Mouse (Mus musculus) embryonic facial prominence, embryonic 10.5 days (tissue): ENCODE data around the gene Snx27. TPM values are rescaled to one million over a fixed set of nuclear protein-coding genes. Genes with fewer than 3 reads are reported as not detected.

ENCODE experiments used
- DNase-seq: peaks from one replicate; pipeline ENCODE4 v3.0.0-alpha.2; 2017; ENCODE audit warnings: low spot score
- H3K27ac ChIP-seq: fragments of 300-500 bp; sonication (generic); replicated peaks from 2 replicates; pipeline ENCODE4 v1.5.1; 2016; ENCODE audit warnings: mild to moderate bottlenecking
- H3K27me3 ChIP-seq: fragments of 300-500 bp; sonication (generic); replicated peaks from 2 replicates; pipeline ENCODE4 v1.6.1; 2016; ENCODE audit warnings: low read depth, mild to moderate bottlenecking; ENCODE audit not compliant: poor library complexity, severe bottlenecking
- H3K36me3 ChIP-seq: fragments of 300-500 bp; sonication (generic); replicated peaks from 2 replicates; pipeline ENCODE4 v1.6.1; 2016; ENCODE audit warnings: mild to moderate bottlenecking, moderate library complexity
- H3K4me1 ChIP-seq: fragments of 300-500 bp; sonication (generic); 2 replicates; pipeline ENCODE4 v1.6.1; 2016
- H3K4me3 ChIP-seq: fragments of 300-500 bp; sonication (generic); 2 replicates; pipeline ENCODE4 v1.5.1; 2016; ENCODE audit warnings: mild to moderate bottlenecking, moderate library complexity
- H3K9me3 ChIP-seq: fragments of 300-500 bp; sonication (generic); 2 replicates; pipeline ENCODE4 v1.6.1; 2016; ENCODE audit warnings: mild to moderate bottlenecking
- WGBS: fragments of 180-500 bp; shearing (Covaris S2); methylation state at CpG from one replicate; pipeline ENCODE4 v1.1.7; 2016; 5-methylcytosine and 5-hydroxymethylcytosine counted together
- polyA plus RNA-seq: library from polyadenylated mRNA; unstranded; fragments of >200 nt; fragmentation: Nextera tagmentation; extraction: Ambion mirVana; gene quantifications from 2 replicates; pipeline ENCODE4 v1.2.1, GENCODE M21; 2016

Gene Snx27
- 39.3 and 40.7 TPM in 2 replicates for polyA plus RNA-seq

DNA sequence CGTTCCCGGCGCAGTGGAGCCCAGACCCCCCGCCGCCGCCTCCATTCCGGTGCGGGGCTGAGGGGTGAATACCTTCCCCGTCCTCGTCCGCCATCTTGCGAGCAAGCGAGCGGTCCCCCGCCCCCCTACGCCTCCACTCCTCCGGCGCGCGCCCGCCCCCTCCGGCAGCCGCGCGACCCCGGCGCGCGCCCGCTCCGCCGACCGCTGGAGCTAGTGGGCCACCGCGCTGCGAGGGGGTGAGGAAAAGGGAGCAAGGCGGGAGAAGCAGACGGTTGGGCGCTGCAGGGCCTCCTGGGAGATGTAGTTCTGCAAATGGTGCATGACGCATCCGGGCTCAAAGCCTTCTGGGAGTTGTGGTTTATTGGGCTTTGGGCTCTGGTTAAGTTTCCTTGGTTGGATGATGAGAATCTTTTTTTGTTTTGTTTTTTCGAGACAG is at the start of gene Snx27:
Snx27 (minus strand) TSS at position 261 of the 436 bp plus-strand sequence.
- WGBS: under 1% methylated on average over 42 of the region's 42 CpGs
- H3K27me3 ChIP-seq: no peaks in the 10 kb centered on the region
- no peaks in the 10 kb centered on the region for H3K9me3 ChIP-seq
- peak within 1 kb of the TSS; percentile 93 for H3K4me3 ChIP-seq
- peak; percentile 97 for DNase-seq
- H3K27ac ChIP-seq: peak within 1 kb of the TSS; percentile 96
- no peaks in the 10 kb centered on the region for H3K36me3 ChIP-seq
- H3K4me1 ChIP-seq: peaks cover 27% of the 10 kb centered on the region

DNA sequence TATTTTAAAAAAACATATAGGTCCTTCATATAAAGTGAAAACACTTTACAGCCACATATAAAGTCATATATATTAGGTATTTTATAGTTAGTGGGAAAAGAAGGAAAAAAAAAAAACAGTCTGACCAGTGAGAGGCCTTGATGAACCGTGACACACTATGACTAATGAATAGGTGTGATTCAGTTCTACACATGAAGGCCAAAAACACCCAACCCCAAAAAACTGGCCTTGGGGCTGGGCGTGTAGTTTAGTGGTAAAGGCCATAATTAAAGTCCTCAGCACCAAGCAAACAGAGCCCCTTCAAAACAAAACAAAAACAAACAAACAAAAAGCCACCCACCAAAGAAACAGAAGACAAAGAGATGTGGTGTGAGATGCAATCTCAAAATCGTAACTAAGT is 47.4 kb upstream of the Snx27 start:
- no peak overlapping the region for H3K27ac ChIP-seq
- no peaks in the 10 kb centered on the region for H3K27me3 ChIP-seq
- DNase-seq: no peak
- no peak overlapping the region for H3K4me3 ChIP-seq
- H3K4me1 ChIP-seq: no peaks in the 10 kb centered on the region
- WGBS: 79% methylated on average over 3 of the region's 3 CpGs
- no peaks in the 10 kb centered on the region for H3K36me3 ChIP-seq
- H3K9me3 ChIP-seq: no peaks in the 10 kb centered on the region

DNA sequence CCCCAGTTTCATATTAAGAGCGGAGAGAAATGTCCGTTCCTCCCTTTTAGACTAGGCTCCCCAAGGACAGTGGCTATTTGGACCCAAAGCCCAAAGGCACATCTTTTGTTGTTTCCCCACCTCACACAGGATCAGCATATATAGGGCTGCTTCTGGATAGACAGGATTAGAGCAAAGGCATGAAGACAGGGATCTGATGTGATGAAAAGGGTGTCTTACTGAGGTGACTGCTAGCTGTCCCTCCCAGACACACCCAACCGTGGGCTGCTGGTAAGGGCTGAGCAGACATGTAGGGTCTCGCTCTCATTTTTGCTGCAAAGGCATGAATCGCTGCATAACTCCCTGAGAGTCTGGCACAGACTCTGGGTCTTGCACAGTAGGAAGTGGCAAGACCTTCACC is 46.2 kb upstream of the Snx27 start:
- no peaks in the 10 kb centered on the region for H3K4me1 ChIP-seq
- no peaks in the 10 kb centered on the region for H3K36me3 ChIP-seq
- H3K9me3 ChIP-seq: no peaks in the 10 kb centered on the region
- H3K27ac ChIP-seq: no peak overlapping the region
- H3K27me3 ChIP-seq: no peaks in the 10 kb centered on the region
- 87% methylated on average over 5 of the region's 5 CpGs for WGBS
- no peak for DNase-seq
- no peak overlapping the region for H3K4me3 ChIP-seq

DNA sequence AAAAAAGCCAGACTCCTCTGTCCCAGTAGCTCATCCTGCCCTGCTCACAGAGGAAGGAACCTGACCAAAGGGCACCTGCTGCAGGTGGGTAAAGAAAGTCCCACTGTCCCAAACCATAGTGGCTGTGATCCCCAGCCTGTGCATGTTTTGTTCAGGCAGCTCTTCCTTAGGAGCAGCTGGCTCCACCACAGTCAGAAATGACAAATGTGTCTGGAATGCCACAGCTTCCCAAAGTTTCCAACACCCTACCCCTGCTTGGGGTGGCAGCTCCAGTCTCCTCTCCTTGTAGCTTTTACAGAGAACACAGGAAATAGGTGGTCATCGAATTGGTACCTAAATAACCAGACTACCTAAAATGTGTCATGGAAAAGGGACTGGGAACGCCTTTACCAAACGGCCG is 41.8 kb upstream of the Snx27 start:
- H3K9me3 ChIP-seq: no peaks in the 10 kb centered on the region
- no peak overlapping the region for H3K4me3 ChIP-seq
- H3K27me3 ChIP-seq: no peaks in the 10 kb centered on the region
- H3K36me3 ChIP-seq: no peaks in the 10 kb centered on the region
- no peaks in the 10 kb centered on the region for H3K4me1 ChIP-seq
- DNase-seq: no peak
- no peak overlapping the region for H3K27ac ChIP-seq
- WGBS: 92% methylated on average over 4 of the region's 4 CpGs

DNA sequence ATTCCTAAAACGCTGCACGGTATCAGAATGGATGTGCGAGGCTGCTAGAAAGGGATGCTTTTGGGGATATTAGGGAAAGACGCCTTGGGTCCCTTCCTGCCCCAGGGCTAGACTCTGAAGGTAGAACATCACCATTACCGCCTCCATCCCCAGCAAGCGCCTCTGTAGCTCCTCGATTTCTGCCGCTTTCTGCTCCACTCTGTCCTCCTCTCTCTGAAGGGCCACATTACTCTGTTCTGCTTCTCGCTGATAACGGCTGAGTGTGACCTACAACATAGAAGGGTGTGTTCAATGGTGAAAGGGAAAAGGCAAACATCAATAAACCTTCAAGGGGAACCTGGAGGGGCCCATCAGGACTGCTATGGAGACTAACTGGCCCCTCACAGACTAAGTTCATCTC is 40.0 kb upstream of the Snx27 start:
- DNase-seq: no peak
- WGBS: 92% methylated on average over 10 of the region's 10 CpGs
- no peaks in the 10 kb centered on the region for H3K9me3 ChIP-seq
- no peaks in the 10 kb centered on the region for H3K27me3 ChIP-seq
- no peaks in the 10 kb centered on the region for H3K36me3 ChIP-seq
- H3K4me3 ChIP-seq: no peak overlapping the region
- no peaks in the 10 kb centered on the region for H3K4me1 ChIP-seq
- H3K27ac ChIP-seq: no peak overlapping the region

DNA sequence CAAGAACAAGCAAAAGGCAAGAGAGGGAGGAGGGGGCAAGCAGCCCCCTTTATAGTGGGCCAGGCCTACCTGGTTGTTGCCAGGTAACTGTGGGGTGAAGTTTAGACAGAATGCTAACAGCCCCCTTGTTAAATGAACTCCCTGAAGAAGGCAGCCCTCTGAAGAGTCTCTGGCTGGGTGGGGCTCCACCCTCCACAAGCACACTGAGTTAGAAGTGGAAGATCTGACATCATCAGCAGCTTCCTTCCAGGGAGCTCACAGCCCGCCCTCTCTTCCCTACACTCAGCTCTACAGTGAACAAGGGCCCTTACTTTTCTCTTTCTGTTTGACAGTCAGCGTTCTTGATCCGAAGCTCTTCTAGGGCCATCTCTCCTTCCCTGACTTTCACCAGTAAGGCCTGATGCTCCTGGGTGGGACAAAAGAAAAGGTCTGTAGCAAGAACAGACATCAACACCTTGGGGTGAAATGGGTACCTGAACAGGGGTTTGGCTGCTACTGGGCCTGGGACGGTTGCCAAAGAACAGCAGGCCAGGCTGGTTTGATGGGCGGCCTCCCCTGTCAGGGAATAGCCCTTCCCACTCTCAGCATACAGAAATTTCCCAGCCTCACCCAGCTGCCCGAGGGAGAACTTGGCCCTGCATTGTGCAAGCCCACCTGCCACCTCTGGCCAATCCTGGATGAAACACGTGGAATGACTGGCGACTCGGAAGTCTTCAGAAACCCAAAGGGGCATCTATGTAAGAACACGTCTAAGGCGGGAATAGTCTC is 39.4 kb upstream of the Snx27 start:
- H3K27me3 ChIP-seq: no peaks in the 10 kb centered on the region
- H3K9me3 ChIP-seq: no peaks in the 10 kb centered on the region
- no peak overlapping the region for H3K4me3 ChIP-seq
- no peaks in the 10 kb centered on the region for H3K36me3 ChIP-seq
- no peak for DNase-seq
- no peak overlapping the region for H3K27ac ChIP-seq
- 87% methylated on average over 11 of the region's 11 CpGs for WGBS
- H3K4me1 ChIP-seq: no peaks in the 10 kb centered on the region

DNA sequence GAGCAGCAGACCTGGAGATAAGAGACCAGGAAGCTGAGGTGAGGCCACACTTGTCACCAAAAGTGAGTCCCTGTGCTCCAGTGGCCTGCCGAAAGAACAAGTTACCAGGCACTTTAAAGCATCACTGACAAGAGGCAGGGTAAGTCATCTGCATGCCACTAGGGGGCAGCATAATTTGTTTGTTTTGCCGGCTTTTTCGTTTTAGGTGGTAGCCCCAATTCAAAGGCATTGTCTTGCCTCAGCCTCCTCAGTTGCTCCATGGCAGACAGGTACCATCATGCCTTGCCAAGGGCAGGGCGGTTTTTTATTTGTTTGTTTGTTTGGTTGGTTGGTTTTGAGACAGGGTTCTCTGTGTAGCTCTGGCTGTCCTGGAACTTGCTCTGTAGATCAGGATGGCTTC is 34.2 kb upstream of the Snx27 start:
- WGBS: 72% methylated on average over 4 of the region's 4 CpGs
- Histone ChIP-seq H3K27ac (no peak overlapping the region), H3K4me1 (peaks cover 10% of the 10 kb centered on the region; the same call in 1 of the 2 replicates), H3K27me3 (no peaks in the 10 kb centered on the region), H3K36me3 (no peaks in the 10 kb centered on the region), H3K9me3 (no peaks in the 10 kb centered on the region), H3K4me3 (no peak overlapping the region)
- DNase-seq: peak; percentile 32

DNA sequence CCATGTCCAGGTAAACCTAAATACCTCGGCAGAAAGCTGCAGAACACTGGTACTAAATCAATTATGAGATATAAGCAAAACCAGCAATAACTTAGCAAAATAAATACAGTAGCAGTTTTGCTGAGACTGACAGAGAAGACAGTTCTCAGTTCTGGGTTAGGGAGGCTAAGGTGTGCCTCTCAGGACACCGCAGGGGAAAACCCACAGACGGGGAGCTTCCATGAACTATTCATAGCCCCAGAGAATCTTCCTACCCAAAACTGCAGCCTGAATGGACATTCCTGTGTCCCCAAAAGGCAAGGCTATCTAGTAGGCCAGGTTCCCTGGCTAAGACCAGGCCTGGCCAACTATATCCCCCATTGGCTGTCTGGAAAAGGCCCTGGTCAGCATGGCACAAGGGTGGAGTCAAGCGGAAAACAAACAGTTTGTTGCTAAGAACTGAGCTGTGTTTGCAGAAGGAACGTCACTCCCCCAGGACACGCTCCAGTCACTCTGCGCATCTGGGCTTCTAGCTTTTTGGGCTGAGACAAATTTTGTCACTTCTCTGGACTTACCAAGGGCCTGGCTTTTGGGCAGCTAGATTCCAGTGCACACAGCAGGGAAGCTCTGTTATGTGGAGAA is 30.9 kb upstream of the Snx27 start:
- Histone ChIP-seq H3K27ac (no peak overlapping the region), H3K9me3 (no peaks in the 10 kb centered on the region), H3K27me3 (no peaks in the 10 kb centered on the region), H3K4me1 (peaks cover 13% of the 10 kb centered on the region; the same call in 1 of the 2 replicates), H3K4me3 (no peak overlapping the region), H3K36me3 (no peaks in the 10 kb centered on the region)
- DNase-seq: no peak
- 65% methylated on average over 7 of the region's 7 CpGs for WGBS

DNA sequence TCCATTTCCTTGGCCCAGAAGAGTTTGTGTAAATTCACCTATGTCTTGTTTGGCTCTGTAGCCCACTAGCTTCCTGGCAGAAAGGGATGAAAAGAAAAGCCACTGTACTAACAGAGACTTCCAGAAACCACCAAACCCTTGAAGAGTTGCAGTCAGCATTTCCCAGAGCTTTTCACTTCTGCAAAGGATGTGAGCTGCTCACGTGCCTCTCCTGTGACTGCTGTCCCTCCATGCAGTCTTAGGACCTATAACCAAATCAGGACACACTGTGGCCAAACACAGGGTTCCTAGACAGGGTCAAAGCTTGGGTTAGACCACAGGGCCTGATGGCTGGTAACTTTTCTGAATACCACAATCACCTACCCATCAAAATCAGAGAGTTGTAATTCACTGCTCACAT is 29.8 kb upstream of the Snx27 start:
- no peak for DNase-seq
- no peaks in the 10 kb centered on the region for H3K9me3 ChIP-seq
- no peaks in the 10 kb centered on the region for H3K27me3 ChIP-seq
- H3K36me3 ChIP-seq: no peaks in the 10 kb centered on the region
- H3K4me1 ChIP-seq: peaks cover 13% of the 10 kb centered on the region; the same call in 1 of the 2 replicates
- H3K27ac ChIP-seq: no peak overlapping the region
- H3K4me3 ChIP-seq: no peak overlapping the region
- 83% methylated on average over 1 of the region's 1 CpGs for WGBS

DNA sequence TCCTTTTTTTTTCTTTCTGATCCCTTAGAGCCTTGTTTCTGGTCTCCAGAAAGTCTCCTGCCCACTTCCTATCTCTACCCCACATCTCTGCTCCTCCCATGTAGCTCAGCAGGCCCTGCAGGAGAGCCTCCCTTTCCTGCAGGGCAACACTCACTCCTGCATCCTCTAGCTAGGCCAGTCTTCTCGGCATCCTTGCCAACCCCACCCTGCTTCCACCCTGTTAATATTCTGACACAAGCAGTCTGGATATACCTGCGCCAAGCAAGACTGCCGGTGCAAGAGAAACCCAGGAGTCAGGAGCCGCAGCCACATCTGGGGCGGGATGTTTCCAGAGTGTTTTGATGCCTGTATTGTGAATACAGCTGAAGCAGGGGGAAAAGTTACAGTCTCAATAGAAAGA is 29.3 kb upstream of the Snx27 start:
- Histone ChIP-seq H3K27me3 (no peaks in the 10 kb centered on the region), H3K4me1 (peaks cover 13% of the 10 kb centered on the region; the same call in 1 of the 2 replicates), H3K27ac (no peak overlapping the region), H3K4me3 (no peak overlapping the region), H3K9me3 (no peaks in the 10 kb centered on the region), H3K36me3 (no peaks in the 10 kb centered on the region)
- WGBS: 78% methylated on average over 5 of the region's 5 CpGs
- DNase-seq: no peak

DNA sequence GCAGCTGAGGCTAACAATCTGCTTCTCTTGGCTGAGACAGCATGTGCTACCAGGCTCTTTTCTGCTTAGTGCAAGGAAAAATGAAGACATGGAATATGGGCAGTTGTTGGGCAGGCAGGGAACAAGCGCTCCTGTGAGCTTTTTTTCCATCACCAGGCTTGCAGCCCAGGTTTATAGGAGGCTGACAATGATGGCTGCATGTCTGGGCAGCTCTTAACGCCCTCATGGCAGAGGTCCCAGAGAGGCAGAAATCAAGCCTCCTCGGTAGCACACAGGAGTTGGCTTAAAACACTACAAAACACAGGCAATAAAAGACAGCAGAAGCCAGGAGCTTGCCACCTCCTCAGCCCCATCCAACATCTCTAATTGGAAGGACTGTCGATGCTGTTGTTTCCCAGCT is 28.8 kb upstream of the Snx27 start:
- no peaks in the 10 kb centered on the region for H3K9me3 ChIP-seq
- no peaks in the 10 kb centered on the region for H3K36me3 ChIP-seq
- DNase-seq: no peak
- no peak overlapping the region for H3K27ac ChIP-seq
- 71% methylated on average over 4 of the region's 4 CpGs for WGBS
- H3K27me3 ChIP-seq: no peaks in the 10 kb centered on the region
- no peak overlapping the region for H3K4me3 ChIP-seq
- H3K4me1 ChIP-seq: peaks cover 13% of the 10 kb centered on the region; the same call in 1 of the 2 replicates

DNA sequence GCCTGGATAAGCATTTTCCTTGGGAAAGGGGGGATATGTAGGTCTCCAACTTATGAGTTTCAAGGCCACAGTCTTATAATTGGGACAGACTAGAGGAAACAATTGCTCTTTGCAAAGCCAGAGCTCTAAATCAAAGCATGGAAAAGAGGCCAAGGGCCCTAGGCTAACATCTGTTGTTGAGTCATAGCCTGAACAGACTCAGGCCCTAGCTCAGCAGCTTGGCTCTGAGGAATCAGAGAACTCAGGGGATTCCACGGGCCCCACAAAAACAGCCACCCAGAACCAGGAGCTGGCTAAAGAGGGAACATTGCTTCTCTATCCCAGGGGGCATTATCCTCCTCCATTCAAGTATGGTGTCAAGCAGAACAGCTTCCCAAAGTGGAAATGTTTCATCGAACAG is 28.1 kb upstream of the Snx27 start:
- no peak overlapping the region for H3K27ac ChIP-seq
- H3K9me3 ChIP-seq: no peaks in the 10 kb centered on the region
- no peaks in the 10 kb centered on the region for H3K27me3 ChIP-seq
- H3K36me3 ChIP-seq: no peaks in the 10 kb centered on the region
- no peak for DNase-seq
- H3K4me1 ChIP-seq: peaks cover 13% of the 10 kb centered on the region; the same call in 1 of the 2 replicates
- H3K4me3 ChIP-seq: no peak overlapping the region
- WGBS: 76% methylated on average over 2 of the region's 2 CpGs

DNA sequence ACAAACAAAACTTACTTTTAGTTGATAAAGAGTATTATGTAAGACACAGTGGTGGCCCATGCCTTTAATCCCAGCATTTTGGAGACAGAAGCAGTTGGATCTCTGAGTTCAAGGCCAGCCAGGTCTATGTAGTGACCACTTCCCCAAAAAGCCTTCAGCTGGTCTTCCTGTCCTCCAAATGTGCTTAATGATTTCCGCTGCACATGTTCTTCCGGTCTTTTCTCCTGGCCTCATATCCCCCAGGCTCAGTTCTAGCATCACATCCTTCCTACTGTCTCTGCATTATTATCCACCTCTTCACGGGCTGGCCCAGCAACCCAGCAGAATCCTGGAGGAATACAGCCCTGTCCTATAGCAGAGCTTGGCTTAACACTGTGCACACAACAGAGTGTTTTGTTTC is 27.1 kb upstream of the Snx27 start:
- Histone ChIP-seq H3K4me1 (peaks cover 13% of the 10 kb centered on the region; the same call in 1 of the 2 replicates), H3K9me3 (no peaks in the 10 kb centered on the region), H3K27ac (no peak overlapping the region), H3K27me3 (no peaks in the 10 kb centered on the region), H3K36me3 (no peaks in the 10 kb centered on the region), H3K4me3 (no peak overlapping the region)
- no peak for DNase-seq
- 95% methylated on average over 3 of the region's 3 CpGs for WGBS
